Mouse (Mus musculus) liver, postnatal 0 days (tissue): ENCODE results near the gene Ccdc71.

Experiments
- CTCF ChIP-seq: sonication (generic); IDR thresholded peaks from 2 replicates; pipeline ENCODE4 v1.5.1; 2016; ENCODE audit warnings: antibody characterized with exemption, low read depth
- EP300 ChIP-seq: IDR thresholded peaks from 2 replicates; pipeline ENCODE4 v1.6.1; 2016; ENCODE audit warnings: antibody characterized with exemption, low read depth, mild to moderate bottlenecking

GRCm38 (mm10) chr9:108507619-108508434 is 47.5 kb downstream of the Ccdc71 start, which contains the start of gene Qars:
- TF ChIP-seq CTCF (no peak), EP300 (no peak)
